Mouse (Mus musculus): ENCODE results near the gene Skint1. TPM values are rescaled to one million over a fixed set of nuclear protein-coding genes. Genes with fewer than 3 reads are reported as not detected.

Skint1 gene
- polyA plus RNA-seq (2014; fragmentation: Illumina TruSeq; extraction: RNeasy Lipid Tissue Mini Kit (QIAGEN cat#74804); ENCODE audit: low read depth, low replicate concordance) = not detected

GRCm38 (mm10) chr4:112005969-112006368 lies at the start of gene Skint1:
Gene Skint1 (plus strand): TSS chr4:112006269.

DNA sequence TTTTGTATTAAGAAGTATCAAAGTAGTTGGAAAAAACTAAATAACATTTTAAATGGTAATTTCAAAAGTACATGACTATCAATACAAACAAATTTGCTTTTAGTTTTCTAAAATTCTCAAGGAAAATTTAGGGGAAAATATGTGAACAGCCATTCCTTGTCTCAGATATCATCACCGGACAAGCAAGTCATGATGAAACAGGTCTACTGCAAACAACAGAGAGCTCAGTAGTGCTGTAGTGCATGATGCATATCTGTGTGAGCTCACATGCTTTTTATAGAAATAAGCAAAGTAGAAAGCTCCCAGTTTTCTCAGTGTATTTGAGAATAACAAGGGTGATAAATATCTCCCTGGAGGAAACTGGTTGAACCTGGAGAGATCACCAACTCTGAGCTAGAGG lies 33.4 kb upstream of the Skint1 start, which contains the start of gene Skint7:
TSS of gene Skint7 (plus strand) at position 301 of the 400 bp plus-strand sequence.

DNA sequence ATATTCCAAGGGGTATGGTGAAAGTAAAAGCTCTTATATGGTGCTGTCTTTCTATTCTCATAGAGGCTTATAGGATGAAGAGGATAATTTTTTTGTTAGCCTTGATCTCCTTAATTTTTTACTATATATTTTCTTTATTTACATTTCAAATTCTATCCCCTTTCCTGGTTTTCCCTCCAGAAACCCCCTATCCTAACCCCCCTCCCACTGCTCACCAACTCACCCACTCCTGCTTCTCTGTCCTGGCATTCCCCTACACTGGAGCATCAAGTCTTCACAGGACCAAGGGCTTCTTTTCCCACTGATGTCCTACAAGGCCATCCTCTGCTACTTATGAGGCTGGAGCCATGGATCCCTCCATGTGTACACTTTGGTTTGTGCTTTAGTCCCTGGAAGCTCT lies 65.6 kb downstream of the Skint1 start, which contains the start of gene Skint4:
TSS of gene Skint4 (plus strand) at position 301 of the 400 bp plus-strand sequence.

Other genes starting within 250 kb of the Skint1 start
- gene Slc5a9, start 103.4 kb upstream of the Skint1 start, polyA plus RNA-seq (2014; fragmentation: Illumina TruSeq; extraction: RNeasy Lipid Tissue Mini Kit (QIAGEN cat#74804); ENCODE audit: low read depth, low replicate concordance) = 7.8 TPM
- gene Skint8, start 86.9 kb upstream of the Skint1 start, polyA plus RNA-seq (2014; fragmentation: Illumina TruSeq; extraction: RNeasy Lipid Tissue Mini Kit (QIAGEN cat#74804); ENCODE audit: low read depth, low replicate concordance) = not detected
- not detected for gene Skint7, start 33.3 kb upstream of the Skint1 start, polyA plus RNA-seq (2014; fragmentation: Illumina TruSeq; extraction: RNeasy Lipid Tissue Mini Kit (QIAGEN cat#74804); ENCODE audit: low read depth, low replicate concordance)
- not detected for gene Skint4, start 65.7 kb downstream of the Skint1 start, polyA plus RNA-seq (2014; fragmentation: Illumina TruSeq; extraction: RNeasy Lipid Tissue Mini Kit (QIAGEN cat#74804); ENCODE audit: low read depth, low replicate concordance)
- 0.66 TPM for gene Skint3, start 226.0 kb downstream of the Skint1 start, polyA plus RNA-seq (2014; fragmentation: Illumina TruSeq; extraction: RNeasy Lipid Tissue Mini Kit (QIAGEN cat#74804); ENCODE audit: low read depth, low replicate concordance)